Mouse (Mus musculus) brown adipose tissue, adult 24 weeks (tissue): ENCODE measurements around the gene Trim41. TPM values are rescaled to one million over a fixed set of nuclear protein-coding genes. Genes with fewer than 3 reads are reported as not detected.
A peak's percentile ranks its signal among the peaks of the same experiment; 100 is the strongest.

Source experiments
- H3K27ac ChIP-seq: fragments of 200-500 bp; replicated peaks from 2 replicates; pipeline ENCODE4 v1.5.1; 2012; ENCODE audit warnings: low read depth, mild to moderate bottlenecking, low read length
- H3K4me1 ChIP-seq: fragments of 200-500 bp; 2 replicates; pipeline ENCODE4 v1.6.1; 2012; ENCODE audit warnings: low read length, mixed read lengths; ENCODE audit not compliant: control insufficient read depth, insufficient read depth, insufficient read length
- H3K4me3 ChIP-seq: fragments of 200-500 bp; 2 replicates; pipeline ENCODE4 v1.5.1; 2012; ENCODE audit warnings: low read depth, mild to moderate bottlenecking, low read length, moderate library complexity; ENCODE audit not compliant: insufficient read depth
- polyA plus RNA-seq: library from polyadenylated mRNA; stranded (reverse); fragments of >200 nt; gene quantifications from 2 replicates; pipeline ENCODE4 v1.2.4, GENCODE M21; 2012; ENCODE audit not compliant: missing spikeins, insufficient read depth, insufficient read length

Gene Trim41
- polyA plus RNA-seq, 1 experiment, result 15.5 TPM

- Histone ChIP-seq H3K4me1 (no peaks in the 10 kb centered on the region), H3K4me3 (no peak overlapping the region), H3K27ac (no peak overlapping the region)
These were observed 27.2 kb upstream of the Trim41 start for GRCm38 (mm10) chr11:48844309-48844708.

- H3K4me1 ChIP-seq, result no peaks in the 10 kb centered on the region
- no peak overlapping the region for H3K4me3 ChIP-seq
- H3K27ac ChIP-seq, result no peak overlapping the region
These were observed 26.0 kb upstream of the Trim41 start for GRCm38 (mm10) chr11:48843202-48843601.

- Histone ChIP-seq H3K4me1 (no peaks in the 10 kb centered on the region), H3K27ac (no peak overlapping the region), H3K4me3 (no peak overlapping the region)
These were observed 25.2 kb upstream of the Trim41 start for GRCm38 (mm10) chr11:48842378-48842792.

- no peaks in the 10 kb centered on the region; the same call in 1 of the 2 replicates for H3K4me1 ChIP-seq
- no peak overlapping the region for H3K27ac ChIP-seq
- no peak overlapping the region for H3K4me3 ChIP-seq
These were observed 24.1 kb upstream of the Trim41 start for GRCm38 (mm10) chr11:48841213-48841612.

GRCm38 (mm10) chr11:48840805-48841204 is 23.7 kb upstream of the Trim41 start:
- Histone ChIP-seq H3K4me3 (no peak overlapping the region), H3K27ac (no peak overlapping the region)

GRCm38 (mm10) chr11:48838879-48839680 is 21.9 kb upstream of the Trim41 start:
- Histone ChIP-seq H3K4me3 (no peak overlapping the region), H3K27ac (no peak overlapping the region), H3K4me1 (no peaks in the 10 kb centered on the region; the same call in 1 of the 2 replicates)

More at GRCm38 (mm10) chr11:48840805-48841204, 23.7 kb upstream of the Trim41 start:
- H3K4me1 ChIP-seq, result no peaks in the 10 kb centered on the region; the same call in 1 of the 2 replicates

- Histone ChIP-seq H3K4me1 (no peaks in the 10 kb centered on the region; the same call in 1 of the 2 replicates), H3K27ac (no peak overlapping the region), H3K4me3 (peak overlapping the region; percentile 81)
These were observed 21.1 kb upstream of the Trim41 start for GRCm38 (mm10) chr11:48838181-48838797.

- peaks cover 2% of the 10 kb centered on the region; the same call in 1 of the 2 replicates for H3K4me1 ChIP-seq
- no peak overlapping the region for H3K27ac ChIP-seq
- peak overlapping the region; percentile 81 for H3K4me3 ChIP-seq
These were observed 20.4 kb upstream of the Trim41 start for GRCm38 (mm10) chr11:48837310-48838180.

GRCm38 (mm10) chr11:48836990-48837309 is 19.8 kb upstream of the Trim41 start:
- Histone ChIP-seq H3K4me3 (peak overlapping the region; percentile 81), H3K27ac (no peak overlapping the region)

GRCm38 (mm10) chr11:48835923-48836322 is 18.8 kb upstream of the Trim41 start:
- peaks cover 2% of the 10 kb centered on the region; the same call in 1 of the 2 replicates for H3K4me1 ChIP-seq
- H3K4me3 ChIP-seq, result no peak overlapping the region
- no peak overlapping the region for H3K27ac ChIP-seq

More at GRCm38 (mm10) chr11:48836990-48837309, 19.8 kb upstream of the Trim41 start:
- peaks cover 2% of the 10 kb centered on the region; the same call in 1 of the 2 replicates for H3K4me1 ChIP-seq

- peak overlapping the region; percentile 84 for H3K4me3 ChIP-seq
- H3K4me1 ChIP-seq, result peaks cover 2% of the 10 kb centered on the region; the same call in 1 of the 2 replicates
- H3K27ac ChIP-seq, result peak overlapping the region; percentile 45; the same call in 1 of the 2 replicates
These were observed 16.8 kb upstream of the Trim41 start for GRCm38 (mm10) chr11:48833731-48834639.

- H3K4me3 ChIP-seq, result peak overlapping the region; percentile 84; the same call in 1 of the 2 replicates
- no peak overlapping the region for H3K27ac ChIP-seq
- peaks cover 2% of the 10 kb centered on the region; the same call in 1 of the 2 replicates for H3K4me1 ChIP-seq
These were observed 16.1 kb upstream of the Trim41 start for GRCm38 (mm10) chr11:48833078-48833730.

GRCm38 (mm10) chr11:48831273-48831672 is 14.1 kb upstream of the Trim41 start:
- no peak overlapping the region for H3K4me3 ChIP-seq
- no peak overlapping the region for H3K27ac ChIP-seq
- H3K4me1 ChIP-seq, result peaks cover 2% of the 10 kb centered on the region; the same call in 1 of the 2 replicates
